Mouse (Mus musculus) c-Kit-negative CD71-positive TER-119-positive erythroid progenitor cells, embryonic 14.5 days (primary cell): ENCODE measurements around the gene Dnajc25.

Experiments
- DNase-seq: peaks from one replicate; pipeline ENCODE4 v3.0.0-alpha.2; 2013; ENCODE audit warnings: low read depth, low spot score

The Dnajc25 gene

DNA sequence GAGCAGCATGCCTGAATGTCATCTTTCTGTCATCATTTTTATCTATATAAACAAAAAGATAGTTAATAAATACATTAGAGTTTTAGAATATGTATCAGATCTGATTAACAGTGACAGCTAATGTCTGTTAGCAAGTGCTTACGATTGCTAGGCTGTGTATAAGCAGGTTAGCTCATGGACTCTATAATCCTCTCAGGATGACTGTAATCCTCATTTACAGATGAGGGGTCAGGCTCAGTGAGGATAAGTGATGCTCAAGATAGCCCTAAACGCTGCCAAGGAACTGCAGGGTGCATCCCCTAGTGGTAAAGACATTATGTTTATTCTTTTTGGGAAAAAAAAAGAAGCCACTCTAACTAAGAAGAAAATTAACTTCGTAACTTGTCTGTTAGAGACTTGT, 74.4 kb downstream of the Dnajc25 start:
- no peak for DNase-seq
